Mouse (Mus musculus) MEL (cell line): Measurements from ENCODE around the gene Gdap1l1. TPM values are rescaled to one million over a fixed set of nuclear protein-coding genes. Genes with fewer than 3 reads are reported as not detected.
A peak's percentile ranks its signal among the peaks of the same experiment; 100 is the strongest.

Experiments used
- DNase-seq: peaks from one replicate; pipeline ENCODE4 v3.0.0; 2011; ENCODE audit warnings: low read depth, low spot score
- H3K27ac ChIP-seq: 2 replicates; pipeline ENCODE4 v1.5.1; 2012; ENCODE audit warnings: low read depth, mild to moderate bottlenecking, control low read depth, low read length, moderate library complexity; ENCODE audit not compliant: control insufficient read depth
- H3K27me3 ChIP-seq, 2 experiments: fragments of 150-350 bp in 1 of 2; sonication (generic) in 1 of 2; 2 replicates each; pipeline ENCODE4 v1.6.1; 2012; ENCODE audit warnings: low read length in 2 of 2, mild to moderate bottlenecking in 2 of 2, improper control_type of control experiment in 1 of 2, moderate library complexity in 1 of 2; ENCODE audit not compliant: insufficient read depth in 2 of 2, control insufficient read depth in 1 of 2
- H3K36me3 ChIP-seq, 2 experiments: 2 replicates each; pipeline ENCODE4 v1.6.1; 2012 to 2014; ENCODE audit warnings: low read length in 2 of 2, improper control_type of control experiment in 1 of 2, inconsistent platforms in 1 of 2, mild to moderate bottlenecking in 1 of 2; ENCODE audit not compliant: insufficient read depth in 2 of 2, control insufficient read depth in 1 of 2
- H3K4me1 ChIP-seq, 2 experiments: fragments of 150-350 bp in 1 of 2; sonication (generic) in 1 of 2; 2 replicates each; pipeline ENCODE4 v1.6.1; 2012; ENCODE audit warnings: low read length in 2 of 2, improper control_type of control experiment in 1 of 2, mild to moderate bottlenecking in 1 of 2; ENCODE audit not compliant: insufficient read depth in 2 of 2, control insufficient read depth in 1 of 2
- H3K4me3 ChIP-seq, 2 experiments: fragments of 150-350 bp in 1 of 2; sonication (generic) in 1 of 2; 2 replicates each; pipeline ENCODE4 v1.5.1; 2012; ENCODE audit warnings: low read depth in 2 of 2, low read length in 2 of 2, mild to moderate bottlenecking in 2 of 2, moderate library complexity in 2 of 2, control low read depth in 1 of 2, improper control_type of control experiment in 1 of 2; ENCODE audit not compliant: control insufficient read depth in 1 of 2, insufficient read depth in 1 of 2
- H3K79me2 ChIP-seq: 2 replicates; pipeline ENCODE4 v1.6.1; 2012; ENCODE audit warnings: mild to moderate bottlenecking, low read length, moderate library complexity; ENCODE audit not compliant: control insufficient read depth, poor library complexity, insufficient read depth
- H3K9ac ChIP-seq: 2 replicates; pipeline ENCODE4 v1.6.1; 2012; ENCODE audit warnings: low read depth, mild to moderate bottlenecking, control low read depth, low read length, moderate library complexity; ENCODE audit not compliant: control insufficient read depth, poor library complexity, severe bottlenecking
- H3K9me3 ChIP-seq: fragments of 150-350 bp; sonication (generic); replicated peaks from 2 replicates; pipeline ENCODE4 v1.6.1; 2012; ENCODE audit warnings: mild to moderate bottlenecking, low read length, improper control_type of control experiment, moderate library complexity; ENCODE audit not compliant: insufficient read depth
- BHLHE40 ChIP-seq: IDR thresholded peaks from 2 replicates; pipeline ENCODE4 v1.6.1; 2012; ENCODE audit warnings: low read depth, mild to moderate bottlenecking, inconsistent platforms, low read length, improper control_type of control experiment, borderline replicate concordance
- CHD1 ChIP-seq: IDR thresholded peaks from 2 replicates; pipeline ENCODE4 v1.6.1; 2012; ENCODE audit warnings: low read depth, mild to moderate bottlenecking, inconsistent platforms, low read length, improper control_type of control experiment
- E2F4 ChIP-seq: IDR thresholded peaks from 2 replicates; pipeline ENCODE4 v1.6.1; 2011; ENCODE audit warnings: low read depth, low read length, improper control_type of control experiment, borderline replicate concordance
- ELF1 ChIP-seq: IDR thresholded peaks from 2 replicates; pipeline ENCODE4 v1.6.1; 2014; ENCODE audit warnings: low read depth, mild to moderate bottlenecking, inconsistent platforms, low read length, improper control_type of control experiment, moderate library complexity
- EP300 ChIP-seq, 2 experiments: IDR thresholded peaks; 2 replicates each; pipeline ENCODE4 v1.6.1; 2011; ENCODE audit warnings: improper control_type of control experiment in 2 of 2, low read length in 2 of 2, low read depth in 1 of 2, mild to moderate bottlenecking in 1 of 2
- ETS1 ChIP-seq: IDR thresholded peaks from 2 replicates; pipeline ENCODE4 v1.6.1; 2012; ENCODE audit warnings: low read depth, mild to moderate bottlenecking, inconsistent platforms, low read length, improper control_type of control experiment, moderate library complexity
- GABPA ChIP-seq: IDR thresholded peaks from 2 replicates; pipeline ENCODE4 v1.6.1; 2012; ENCODE audit warnings: low read depth, mild to moderate bottlenecking, inconsistent platforms, low read length, improper control_type of control experiment, moderate library complexity
- GATA1 ChIP-seq: IDR thresholded peaks from 2 replicates; pipeline ENCODE4 v1.6.1; 2011; ENCODE audit warnings: low read depth, low read length, improper control_type of control experiment
- HCFC1 ChIP-seq: IDR thresholded peaks from 2 replicates; pipeline ENCODE4 v1.6.1; 2012; ENCODE audit warnings: low read depth, mild to moderate bottlenecking, inconsistent platforms, low read length, improper control_type of control experiment, moderate library complexity
- KAT2A ChIP-seq: conservative IDR thresholded peaks from 2 replicates; pipeline ENCODE4 v1.6.1; 2012; ENCODE audit warnings: low read depth, low read length, improper control_type of control experiment, inconsistent platforms
- MAX ChIP-seq: IDR thresholded peaks from 2 replicates; pipeline ENCODE4 v1.6.1; 2011; ENCODE audit warnings: low read length, improper control_type of control experiment
- MAZ ChIP-seq: IDR thresholded peaks from 2 replicates; pipeline ENCODE4 v1.6.1; 2012; ENCODE audit warnings: low read depth, mild to moderate bottlenecking, inconsistent platforms, low read length, improper control_type of control experiment
- MEF2A ChIP-seq: IDR thresholded peaks from 2 replicates; pipeline ENCODE4 v1.6.1; 2014; ENCODE audit warnings: low read depth, mild to moderate bottlenecking, inconsistent platforms, low read length, improper control_type of control experiment; ENCODE audit not compliant: poor library complexity, insufficient replicate concordance, severe bottlenecking; ENCODE audit errors: extremely low read depth
- MXI1 ChIP-seq: IDR thresholded peaks from 2 replicates; pipeline ENCODE4 v1.6.1; 2011; ENCODE audit warnings: mild to moderate bottlenecking, low read depth, low read length, improper control_type of control experiment
- MYC ChIP-seq: IDR thresholded peaks from 2 replicates; pipeline ENCODE4 v1.6.1; 2011; ENCODE audit warnings: low read depth, mild to moderate bottlenecking, low read length, improper control_type of control experiment, moderate library complexity
- NELFE ChIP-seq: IDR thresholded peaks from 2 replicates; pipeline ENCODE4 v1.6.1; 2011; ENCODE audit warnings: low read depth, low read length, improper control_type of control experiment
- NRF1 ChIP-seq: IDR thresholded peaks from 2 replicates; pipeline ENCODE4 v1.6.1; 2014; ENCODE audit warnings: low read depth, mild to moderate bottlenecking, inconsistent platforms, low read length, improper control_type of control experiment, moderate library complexity; ENCODE audit not compliant: poor library complexity, insufficient read depth, severe bottlenecking
- POLR2A ChIP-seq, 2 experiments: IDR thresholded peaks; 2 replicates each; pipeline ENCODE4 v1.6.1; 2011 to 2012; ENCODE audit warnings: low read length in 2 of 2, mild to moderate bottlenecking in 2 of 2, control low read depth in 1 of 2, improper control_type of control experiment in 1 of 2, low read depth in 1 of 2, moderate library complexity in 1 of 2; ENCODE audit not compliant: control insufficient read depth in 1 of 2, insufficient read depth in 1 of 2, poor library complexity in 1 of 2
- POLR2AphosphoS2 ChIP-seq: IDR thresholded peaks from 2 replicates; pipeline ENCODE4 v1.6.1; 2011; ENCODE audit warnings: low read length, improper control_type of control experiment
- POLR2AphosphoS5 ChIP-seq: IDR thresholded peaks from 2 replicates; pipeline ENCODE4 v1.6.1; 2012; ENCODE audit warnings: low read depth, borderline replicate concordance, mild to moderate bottlenecking, inconsistent platforms, low read length, moderate library complexity, mixed read lengths
- SIN3A ChIP-seq: IDR thresholded peaks from 2 replicates; pipeline ENCODE4 v1.6.1; 2012; ENCODE audit warnings: low read length, improper control_type of control experiment, inconsistent platforms
- TCF12 ChIP-seq: IDR thresholded peaks from 2 replicates; pipeline ENCODE4 v1.6.1; 2014; ENCODE audit warnings: low read depth, mild to moderate bottlenecking, inconsistent platforms, low read length, improper control_type of control experiment, moderate library complexity
- USF1 ChIP-seq: IDR thresholded peaks from 2 replicates; pipeline ENCODE4 v1.6.1; 2014; ENCODE audit warnings: low read depth, mild to moderate bottlenecking, inconsistent platforms, low read length, improper control_type of control experiment, moderate library complexity
- USF2 ChIP-seq, 2 experiments: IDR thresholded peaks; 2 replicates each; pipeline ENCODE4 v1.6.1; 2011 to 2012; ENCODE audit warnings: improper control_type of control experiment in 2 of 2, low read length in 2 of 2, borderline replicate concordance in 1 of 2, inconsistent platforms in 1 of 2, low read depth in 1 of 2, mild to moderate bottlenecking in 1 of 2; ENCODE audit not compliant: insufficient read depth in 1 of 2
- ZMIZ1 ChIP-seq: IDR thresholded peaks from 2 replicates; pipeline ENCODE4 v1.6.1; 2012; ENCODE audit warnings: low read depth, mild to moderate bottlenecking, inconsistent platforms, low read length, improper control_type of control experiment, moderate library complexity
- polyA plus RNA-seq, 2 experiments: library from polyadenylated mRNA; stranded (reverse) in 1 of 2; unstranded in 1 of 2; fragments of >175 nt in 1 of 2; fragments of >200 nt in 1 of 2; gene quantifications; 2 replicates each; pipeline versions ENCODE4 v1.2.1 to v1.2.4; 2012; ENCODE audit warnings: low replicate concordance in 2 of 2, low read depth in 1 of 2; ENCODE audit not compliant: insufficient read length in 2 of 2, insufficient read depth in 1 of 2, missing spikeins in 1 of 2
- total RNA-seq: library from RNA; depleted of rRNA; stranded (reverse); fragments of 300-350 nt; gene quantifications from 2 replicates; pipeline ENCODE4 v1.2.3, GENCODE M21; 2012

Gene Gdap1l1
- total and polyA plus RNA-seq, 3 experiments, result not detected

DNA sequence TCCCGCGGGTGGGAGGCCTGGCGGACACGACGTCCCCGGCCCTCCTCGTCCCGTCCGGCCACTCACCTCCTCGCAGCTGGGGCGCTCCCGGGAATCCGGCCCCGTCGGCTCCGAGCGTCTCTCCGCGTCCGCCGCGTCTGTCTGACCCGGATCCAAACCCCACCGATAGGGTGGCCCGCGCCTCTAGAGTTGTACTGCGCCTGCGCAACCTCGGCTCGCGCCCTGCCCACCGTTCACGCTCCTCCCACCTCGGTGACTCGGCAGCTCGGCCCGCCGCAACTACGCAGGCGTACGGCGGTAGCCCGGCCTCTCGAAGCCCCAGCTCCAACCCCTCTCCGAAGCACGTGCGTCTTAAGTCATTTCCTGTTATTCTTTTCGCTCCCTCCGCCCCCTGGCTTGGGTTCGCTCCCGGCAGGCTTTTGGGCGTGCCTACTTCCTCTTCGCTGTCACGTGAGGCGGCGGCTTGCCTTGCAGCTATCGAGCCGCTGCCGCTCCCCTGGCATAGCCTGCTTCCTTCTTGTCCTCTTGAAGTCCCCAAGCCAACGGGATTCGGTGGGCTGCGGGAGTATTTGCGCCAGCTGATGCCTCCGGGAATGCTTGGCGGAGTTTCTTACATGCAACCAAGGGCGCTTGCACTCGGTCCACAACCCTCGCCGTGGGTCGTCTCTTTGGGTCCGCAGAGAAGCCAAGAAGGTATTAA lies 18.8 kb upstream of the Gdap1l1 start:
- peak; percentile 93 for TF ChIP-seq MYC
- peak; percentile 81 for TF ChIP-seq HCFC1
- 0 out of 2 replicates have a peak, but pooled peaks have one; percentile 18 for TF ChIP-seq KAT2A
- TF ChIP-seq ETS1, result peak; percentile 84
- TF ChIP-seq GABPA, result no peak
- TF ChIP-seq E2F4, result no peak
- peak; percentile 78 for TF ChIP-seq NELFE
- peak; percentile 99 for TF ChIP-seq BHLHE40
- TF ChIP-seq POLR2AphosphoS2, result peak; percentile 86
- peak; percentile 79 for TF ChIP-seq ZMIZ1
- peak; percentile 84 for TF ChIP-seq ELF1
- TF ChIP-seq NRF1, result peak; percentile 87
- TF ChIP-seq CHD1, result no peak
- peak; percentile 73 to 91 for TF ChIP-seq USF2 (IDR thresholded peaks at IDR 0.05; ENCODE audit: borderline replicate concordance in 1 of 2, insufficient read depth in 1 of 2, low read depth in 1 of 2, low read length in 2 of 2)
- peak in 1 of 2 experiments; percentile 37; a peak in 1 of 4 replicates for TF ChIP-seq EP300 (IDR thresholded peaks at IDR 0.05; ENCODE audit: low read depth in 1 of 2, low read length in 2 of 2)
- TF ChIP-seq MAX, result peak; percentile 100
- peak; percentile 98 for TF ChIP-seq SIN3A
- peak; percentile 8; the same call in 1 of the 2 replicates for TF ChIP-seq TCF12
- TF ChIP-seq USF1, result peak; percentile 99
- TF ChIP-seq MEF2A, result no peak
- peak; percentile 97 for TF ChIP-seq MXI1
- TF ChIP-seq GATA1, result no peak
- TF ChIP-seq POLR2AphosphoS5, result no peak
- TF ChIP-seq POLR2A (IDR thresholded peaks at IDR 0.05; ENCODE audit: control insufficient read depth in 1 of 2, insufficient read depth in 1 of 2, low read depth in 1 of 2, low read length in 2 of 2, poor library complexity in 1 of 2), result peak; percentile 77 to 82
- peak; percentile 85; the same call in 1 of the 2 replicates for TF ChIP-seq MAZ
- TF ChIP-seq, all 39 proteins: peak for 19
- no peaks in the 10 kb centered on the region for H3K9me3 ChIP-seq
- peak; percentile 99 for DNase-seq
- H3K9ac ChIP-seq, result peak overlapping the region; percentile 91
- peak overlapping the region; percentile 79 to 95 for H3K4me3 ChIP-seq
- H3K36me3 ChIP-seq, result peaks cover 6 to 31% of the 10 kb centered on the region in 2 experiments
- H3K4me1 ChIP-seq, result peaks cover 6 to 13% of the 10 kb centered on the region in 2 experiments
- peaks cover 42% of the 10 kb centered on the region for H3K79me2 ChIP-seq
- H3K27ac ChIP-seq, result peak overlapping the region; percentile 77
- H3K27me3 ChIP-seq, result no peaks in the 10 kb centered on the region
